Mouse (Mus musculus) activated CD4-positive, CD25-positive, alpha-beta regulatory T cell, adult 9 weeks (primary cell): ENCODE data around the gene Gm21497. TPM values are rescaled to one million over a fixed set of nuclear protein-coding genes. Genes with fewer than 3 reads are reported as not detected.

Experiments used
- polyA plus RNA-seq: library from polyadenylated mRNA; unstranded; fragments of 100-300 nt; shearing (Covaris generic); gene quantifications from one replicate; pipeline ENCODE4 v1.2.1, GENCODE M21; 2017

Gene Gm21497
- polyA plus RNA-seq: not detected

DNA sequence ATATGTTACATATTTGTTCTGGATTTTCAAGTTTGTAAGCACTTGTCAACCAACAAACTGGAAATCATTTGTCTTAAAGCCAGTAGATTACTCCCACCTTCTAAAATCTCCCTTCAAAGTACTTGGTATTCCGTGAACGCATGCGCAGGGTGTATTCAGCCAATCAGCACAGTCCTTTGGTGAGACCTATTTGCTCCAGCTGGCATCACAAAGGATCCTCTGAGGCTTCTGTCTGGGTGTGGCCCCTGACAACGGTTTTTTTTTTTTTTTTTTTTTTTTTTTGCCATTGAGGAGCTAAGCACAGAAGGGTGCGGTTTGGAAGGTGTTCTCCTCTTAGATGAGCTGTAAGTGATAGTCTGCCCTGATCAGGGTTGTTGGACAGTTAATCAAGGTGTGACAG lies at the start of gene Gm21497:
TSS of gene Gm21497 (plus strand) at position 301 of the 400 bp plus-strand sequence.

